Mouse (Mus musculus) NIH3T3 (cell line): ENCODE data around the gene Gm10197.
A peak's percentile ranks its signal among the peaks of the same experiment; 100 is the strongest.

Experiments used
- DNase-seq: peaks from one replicate; pipeline ENCODE4 v3.0.0-alpha.2; 2012; ENCODE audit warnings: low read depth

Gm10197 gene

GRCm38 (mm10) chr19:53393646-53394045, 22.1 kb upstream of the Gm10197 start:
- DNase-seq: no peak

GRCm38 (mm10) chr19:53392781-53393343, 21.3 kb upstream of the Gm10197 start:
- DNase-seq: no peak

GRCm38 (mm10) chr19:53391787-53392186, 20.2 kb upstream of the Gm10197 start:
- peak; percentile 51 for DNase-seq

- DNase-seq: peak; percentile 38
Observed at GRCm38 (mm10) chr19:53391386-53391785, 19.8 kb upstream of the Gm10197 start.

GRCm38 (mm10) chr19:53390495-53391007, 19.0 kb upstream of the Gm10197 start, which contains the start of gene Smndc1:
TSS of gene Smndc1 (minus strand) at chr19:53390578.
- peak; percentile 100 for DNase-seq

- no peak for DNase-seq
Observed at GRCm38 (mm10) chr19:53389851-53390431, 18.4 kb upstream of the Gm10197 start.

GRCm38 (mm10) chr19:53389417-53389816, 17.9 kb upstream of the Gm10197 start:
- no peak for DNase-seq

GRCm38 (mm10) chr19:53383336-53383735, 11.8 kb upstream of the Gm10197 start:
- DNase-seq: no peak

GRCm38 (mm10) chr19:53378421-53378820, 6.9 kb upstream of the Gm10197 start:
- DNase-seq: no peak

GRCm38 (mm10) chr19:53377652-53378051, 6.1 kb upstream of the Gm10197 start:
- DNase-seq: no peak

- DNase-seq: no peak
Observed at GRCm38 (mm10) chr19:53375816-53376215, 4.2 kb upstream of the Gm10197 start.

GRCm38 (mm10) chr19:53375299-53375698, 3.7 kb upstream of the Gm10197 start:
- DNase-seq: no peak

GRCm38 (mm10) chr19:53373570-53373969, 2.0 kb upstream of the Gm10197 start:
- DNase-seq: no peak

GRCm38 (mm10) chr19:53370233-53370632, 1.3 kb downstream of the Gm10197 start:
- DNase-seq: no peak

GRCm38 (mm10) chr19:53369469-53370043, 2.0 kb downstream of the Gm10197 start:
- peak; percentile 92 for DNase-seq

- DNase-seq: no peak
Observed at GRCm38 (mm10) chr19:53366881-53367280, 4.7 kb downstream of the Gm10197 start.

- DNase-seq: no peak
Observed at GRCm38 (mm10) chr19:53366057-53366775, 5.3 kb downstream of the Gm10197 start.

GRCm38 (mm10) chr19:53364963-53365362, 6.6 kb downstream of the Gm10197 start:
- peak; percentile 98 for DNase-seq

GRCm38 (mm10) chr19:53364551-53364950, 7.0 kb downstream of the Gm10197 start:
- DNase-seq: no peak

- DNase-seq: peak; percentile 58
Observed at GRCm38 (mm10) chr19:53362967-53363366, 8.6 kb downstream of the Gm10197 start.

GRCm38 (mm10) chr19:53360265-53360958, 11.2 kb downstream of the Gm10197 start:
- DNase-seq: no peak
